Mouse (Mus musculus): ENCODE data around the gene Xkr8. TPM values are rescaled to one million over a fixed set of nuclear protein-coding genes. Genes with fewer than 3 reads are reported as not detected.
"Not testable (repeated sequence)": the region's sequence is repeated elsewhere in the genome, so short reads cannot be mapped to it uniquely, and the experiment has no call there.

Gene Xkr8
- 1 to 10 TPM; 2.2 to 3.5 TPM for total RNA-seq (2021)

DNA sequence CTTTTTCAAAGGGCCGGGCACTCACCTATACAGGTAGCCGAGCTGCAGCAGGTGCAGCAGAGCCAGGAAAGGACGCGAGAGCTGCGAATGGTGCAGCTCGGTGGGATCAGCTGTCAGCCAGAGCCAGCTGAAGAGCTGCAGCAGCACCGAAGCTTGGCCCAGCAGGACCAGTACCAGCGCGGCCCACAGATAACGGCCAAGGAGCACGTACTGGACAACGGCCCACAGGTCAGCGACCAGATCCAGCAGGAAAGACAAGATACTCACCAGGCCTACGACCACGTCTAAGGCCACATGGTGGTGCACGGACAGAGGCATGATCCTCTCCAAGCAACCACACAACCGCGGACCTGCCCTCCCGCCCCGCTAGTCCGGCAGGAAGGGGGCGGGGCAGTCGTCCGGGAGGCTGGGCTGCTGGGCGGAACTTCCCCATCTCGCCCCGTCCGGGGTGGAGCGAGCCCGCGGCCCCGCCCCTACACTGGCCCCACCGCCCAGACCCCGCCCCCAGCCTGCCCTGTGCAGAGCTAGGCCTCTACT is at the start of gene Xkr8:
Xkr8 (minus strand) TSS at position 399 of the 537 bp plus-strand sequence.
- DNase-seq (ENCODE audit: extremely low spot score in 1 of 2, low spot score in 1 of 2) = peak; percentile 32 to 62

GRCm38 (mm10) chr4:132780288-132780687 is 47.9 kb upstream of the Xkr8 start:
- DNase-seq (ENCODE audit: extremely low spot score in 1 of 2, low spot score in 1 of 2) = no peak

DNA sequence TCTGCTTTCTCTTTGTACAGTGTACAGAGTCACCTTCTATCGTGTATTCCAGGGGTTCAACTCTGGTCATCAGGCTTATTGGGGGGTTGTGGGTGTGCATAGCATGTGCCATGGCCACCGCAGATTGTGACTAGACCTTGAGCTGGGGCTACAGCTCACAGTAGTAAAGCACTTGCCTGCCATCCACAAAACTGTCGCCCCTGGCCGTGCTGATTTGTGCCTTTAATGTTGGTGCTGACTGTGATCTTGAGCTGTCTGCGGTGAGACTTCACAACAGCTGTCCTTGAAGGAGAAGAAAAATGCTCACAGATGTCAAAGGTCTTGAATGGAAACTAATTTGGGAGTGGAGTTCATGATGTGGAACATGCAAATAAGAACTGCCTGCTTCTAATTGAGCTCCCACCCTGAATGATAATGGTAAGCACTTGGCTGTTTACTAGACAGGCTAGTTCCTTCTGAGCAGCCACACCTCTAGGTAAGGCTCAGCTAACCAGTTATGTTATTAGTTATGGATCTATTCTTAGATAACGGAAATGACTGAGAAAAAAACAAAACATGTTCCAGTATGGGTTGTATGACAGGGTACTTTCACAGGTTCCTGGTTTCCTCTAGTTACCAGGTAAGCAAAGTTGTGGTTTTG is 46.3 kb upstream of the Xkr8 start:
- no peak for DNase-seq (ENCODE audit: extremely low spot score in 1 of 2, low spot score in 1 of 2)

- peak; percentile 40 to 82 for DNase-seq (ENCODE audit: extremely low spot score in 1 of 2, low spot score in 1 of 2)
Measured at GRCm38 (mm10) chr4:132776764-132777163, 44.4 kb upstream of the Xkr8 start.

DNA sequence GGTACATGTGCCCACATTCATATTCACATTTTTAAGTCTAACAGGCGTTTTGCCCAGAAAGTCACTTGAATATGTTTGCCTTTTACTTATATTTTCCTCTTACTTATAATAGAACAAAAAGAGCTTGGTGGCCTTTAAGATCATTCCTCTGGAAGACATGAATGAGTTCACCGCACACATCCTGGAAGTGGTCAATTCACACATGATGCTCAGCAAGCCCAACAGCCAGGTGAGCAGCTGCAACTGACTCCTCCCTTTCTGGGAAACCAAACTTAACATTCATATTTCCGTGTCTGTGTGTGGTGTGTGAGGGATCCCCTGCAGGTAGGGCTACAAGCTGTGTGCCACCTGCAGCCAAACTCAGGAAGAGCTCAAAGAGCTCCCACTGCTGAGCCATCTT is 42.6 kb upstream of the Xkr8 start:
- no peak for DNase-seq (ENCODE audit: extremely low spot score in 1 of 2, low spot score in 1 of 2)

DNA sequence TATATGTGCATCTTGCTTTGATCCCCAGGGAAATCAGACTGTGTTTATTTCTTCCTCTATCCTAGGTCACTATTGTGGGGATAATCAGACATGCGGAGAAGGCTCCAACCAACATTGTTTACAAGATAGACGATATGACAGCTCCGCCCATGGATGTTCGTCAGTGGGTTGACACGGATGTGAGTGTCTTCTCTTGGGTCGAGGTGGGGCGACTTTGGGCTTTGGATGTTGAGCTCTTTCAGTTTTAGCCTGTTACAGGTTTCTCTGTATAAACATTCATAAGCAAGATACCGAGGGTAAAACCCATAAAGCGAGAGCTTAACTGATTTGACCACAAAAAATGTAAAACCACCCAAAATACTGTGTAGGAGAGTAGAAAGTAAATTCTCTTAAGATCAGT is 39.4 kb upstream of the Xkr8 start:
- no peak for DNase-seq (ENCODE audit: extremely low spot score in 1 of 2, low spot score in 1 of 2)

GRCm38 (mm10) chr4:132767914-132768876 is 35.8 kb upstream of the Xkr8 start, which contains the start of gene Rpa2:
TSS of gene Rpa2 (plus strand) at chr4:132768332.
- peak; percentile 94 to 99 for DNase-seq (ENCODE audit: extremely low spot score in 1 of 2, low spot score in 1 of 2)

DNA sequence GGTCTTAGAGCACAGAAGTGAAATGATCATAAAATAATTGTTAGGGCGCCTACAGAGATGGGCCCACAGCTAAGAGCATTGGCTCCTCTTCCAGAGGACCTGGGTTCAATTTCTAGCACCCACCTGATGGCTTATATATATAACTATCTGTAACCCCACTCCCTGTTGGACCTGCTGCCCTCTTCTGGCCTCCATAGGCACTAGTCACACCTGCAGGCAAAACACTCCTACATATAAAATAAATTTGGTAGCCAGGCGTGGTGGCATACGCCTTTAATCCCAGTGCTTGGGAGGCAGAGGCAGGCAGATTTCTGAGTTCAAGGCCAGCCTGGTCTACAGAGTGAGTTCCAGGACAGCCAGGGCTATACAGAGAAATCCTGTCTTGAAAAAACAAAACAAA is 30.8 kb upstream of the Xkr8 start:
- DNase-seq (ENCODE audit: extremely low spot score in 1 of 2, low spot score in 1 of 2) = not testable (repeated sequence)

GRCm38 (mm10) chr4:132762602-132763001 is 30.3 kb upstream of the Xkr8 start:
- no peak for DNase-seq (ENCODE audit: extremely low spot score in 1 of 2, low spot score in 1 of 2)

DNA sequence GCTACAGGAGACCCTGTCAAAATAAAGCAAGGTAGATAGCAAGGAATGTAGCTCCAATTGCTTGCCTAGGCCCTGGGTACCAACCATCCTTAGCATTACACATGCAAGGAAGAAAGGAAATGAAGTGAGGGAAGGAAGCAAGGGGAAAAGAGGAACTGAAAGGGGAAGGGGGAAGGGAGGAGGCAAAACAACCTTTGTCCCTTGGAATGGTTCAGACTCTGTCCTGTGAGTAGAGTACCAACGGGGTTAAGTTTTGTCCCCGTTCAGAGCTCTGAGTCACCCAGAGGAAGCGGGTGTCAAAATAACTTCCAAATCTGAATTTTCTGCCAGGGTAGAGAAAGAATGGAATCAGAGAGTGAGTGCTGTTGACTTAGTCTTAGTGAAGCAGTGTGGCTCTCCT is 27.9 kb upstream of the Xkr8 start:
- no peak for DNase-seq (ENCODE audit: extremely low spot score in 1 of 2, low spot score in 1 of 2)

DNA sequence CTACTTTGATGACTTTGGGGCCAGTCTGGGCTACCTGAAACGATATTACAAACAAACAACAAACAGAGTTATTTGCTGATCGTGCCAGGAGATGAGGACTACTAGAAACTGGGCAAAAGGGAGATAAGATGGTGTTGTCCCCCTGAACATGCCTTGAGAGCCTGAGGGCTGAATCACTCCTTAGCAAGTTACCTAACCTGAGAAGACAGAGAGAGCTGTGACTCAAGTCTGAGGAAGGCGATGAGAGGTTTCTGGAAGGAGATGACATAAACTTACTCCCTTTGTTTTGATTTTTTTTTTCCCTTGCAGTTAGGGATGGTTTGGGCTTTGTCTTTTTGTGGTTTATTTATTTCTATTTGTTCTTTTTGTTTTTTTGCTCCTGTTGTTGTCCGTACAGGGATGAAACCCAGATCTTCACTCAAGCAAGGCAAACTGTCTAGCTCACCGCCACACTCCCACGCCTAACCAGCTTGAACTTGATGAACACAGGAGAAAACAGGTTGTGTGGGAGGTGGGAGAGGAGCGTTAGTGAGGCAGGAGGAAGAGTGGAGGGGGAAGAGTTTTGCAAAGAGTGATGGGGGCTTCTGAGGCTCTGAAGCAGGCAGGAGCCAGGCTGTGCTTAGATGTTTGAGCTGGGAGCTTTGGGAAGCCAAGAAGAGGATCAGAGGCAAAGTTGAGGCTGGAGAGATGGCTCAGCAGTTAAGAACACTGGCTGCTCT is 25.4 kb upstream of the Xkr8 start:
- no peak for DNase-seq (ENCODE audit: extremely low spot score in 1 of 2, low spot score in 1 of 2)

GRCm38 (mm10) chr4:132756974-132757373 is 24.6 kb upstream of the Xkr8 start, which contains the start of gene Smpdl3b:
TSS of gene Smpdl3b (minus strand) at chr4:132757252.
- DNase-seq (ENCODE audit: extremely low spot score in 1 of 2, low spot score in 1 of 2) = peak; percentile 49 to 58

- no peak for DNase-seq (ENCODE audit: extremely low spot score in 1 of 2, low spot score in 1 of 2)
Measured at GRCm38 (mm10) chr4:132752992-132753391, 20.6 kb upstream of the Xkr8 start.

DNA sequence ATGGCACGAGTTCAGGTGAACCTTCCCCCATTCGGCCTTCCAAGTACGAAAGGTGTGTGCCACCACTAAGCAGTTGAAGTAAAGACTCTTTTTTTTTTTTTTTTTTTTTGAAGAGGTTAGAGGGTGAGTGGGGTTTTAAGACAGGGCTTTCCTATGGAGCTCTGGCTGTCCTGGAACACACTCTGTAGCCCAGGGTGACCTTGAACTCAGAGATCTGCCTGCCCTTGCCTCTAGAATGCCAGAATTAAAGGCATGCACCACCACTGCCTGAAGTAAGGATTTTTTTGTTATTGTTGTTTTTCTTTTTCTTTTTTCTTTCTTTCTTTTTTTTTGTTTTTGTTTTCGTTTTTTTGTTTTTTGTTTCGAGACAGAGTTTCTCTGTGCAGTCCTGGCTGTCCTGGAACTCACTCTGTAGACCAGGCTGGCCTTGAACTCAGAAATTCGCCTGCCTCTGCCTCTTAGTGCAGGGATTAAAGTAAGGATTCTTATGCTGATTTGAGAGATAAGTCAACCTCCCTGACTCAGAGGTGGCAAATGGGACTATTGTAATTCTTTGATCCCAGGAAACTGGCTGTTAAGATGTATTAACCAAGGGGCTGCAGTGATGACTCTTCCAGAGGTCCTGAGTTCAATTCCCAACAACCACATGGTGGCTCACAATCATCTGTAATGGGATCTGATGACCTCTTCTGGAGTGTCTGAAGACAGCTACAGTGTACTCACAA is 17.1 kb upstream of the Xkr8 start:
- DNase-seq (ENCODE audit: extremely low spot score in 1 of 2, low spot score in 1 of 2) = no peak

DNA sequence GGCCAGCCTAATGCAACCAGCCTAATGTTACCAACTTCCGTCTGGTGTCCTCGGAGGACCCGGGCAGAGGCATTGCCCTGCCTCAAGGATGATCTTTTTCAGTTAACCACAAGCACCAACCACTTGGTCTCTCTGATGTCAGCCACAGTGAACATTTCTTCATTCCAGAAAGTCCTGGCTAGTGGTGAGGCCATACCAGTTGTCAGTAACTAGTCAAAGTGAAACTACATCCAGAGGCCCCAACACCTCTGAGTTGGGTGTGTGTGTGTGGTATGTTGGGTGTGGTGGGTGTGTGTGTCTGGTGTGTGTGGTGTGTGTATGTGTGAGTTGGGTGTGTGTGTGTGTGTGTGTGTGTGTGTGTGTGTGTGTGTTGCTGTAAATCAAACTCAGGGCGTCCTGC is 16.4 kb upstream of the Xkr8 start:
- DNase-seq (ENCODE audit: extremely low spot score in 1 of 2, low spot score in 1 of 2) = no peak

GRCm38 (mm10) chr4:132747664-132748259 is 15.4 kb upstream of the Xkr8 start:
- DNase-seq (ENCODE audit: extremely low spot score in 1 of 2, low spot score in 1 of 2) = no peak

DNA sequence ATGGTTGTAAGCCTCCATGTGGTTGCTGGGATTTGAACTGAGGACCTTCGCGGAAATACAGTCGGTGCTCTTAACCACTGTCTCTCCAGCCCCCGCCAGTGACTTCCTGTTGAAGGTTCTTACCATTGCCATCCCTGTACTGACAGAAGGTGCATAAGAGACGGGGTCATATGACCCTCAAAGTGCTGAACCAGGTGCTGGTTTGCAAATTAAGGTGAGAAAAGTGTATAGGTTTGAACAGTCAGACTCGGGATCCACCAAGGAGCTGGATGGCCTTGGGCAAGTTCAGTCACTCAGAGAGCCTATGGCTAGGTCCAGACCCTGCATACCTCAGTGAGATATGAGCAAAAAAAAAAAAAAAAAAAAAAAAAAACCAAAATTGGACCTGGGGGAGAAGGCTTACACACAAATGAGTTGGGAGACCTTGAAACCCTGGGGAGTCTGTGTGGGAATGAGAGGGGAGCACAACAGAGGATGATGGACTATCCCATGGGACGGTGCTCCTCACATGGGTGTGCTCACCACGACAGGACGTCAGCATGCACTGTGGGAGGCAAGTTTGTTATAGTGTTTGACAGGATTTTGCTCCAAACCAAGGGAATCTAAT is 14.7 kb upstream of the Xkr8 start:
- no peak for DNase-seq (ENCODE audit: extremely low spot score in 1 of 2, low spot score in 1 of 2)

- peak; percentile 27 to 29 for DNase-seq (ENCODE audit: extremely low spot score in 1 of 2, low spot score in 1 of 2)
Measured at GRCm38 (mm10) chr4:132743992-132744911, 11.9 kb upstream of the Xkr8 start.
